Mouse (Mus musculus) CH12.LX (cell line): ENCODE results near the gene Scml2. TPM values are rescaled to one million over a fixed set of nuclear protein-coding genes. Genes with fewer than 3 reads are reported as not detected.
"Not testable (repeated sequence)": the region's sequence is repeated elsewhere in the genome, so short reads cannot be mapped to it uniquely, and the experiment has no call there.

Experiments used
- DNase-seq: peaks from one replicate; pipeline ENCODE4 v3.0.0-alpha.2; 2013; ENCODE audit errors: extremely low read depth
- H3K27ac ChIP-seq: 2 replicates; pipeline ENCODE4 v1.5.1; 2012; ENCODE audit warnings: low read depth, mild to moderate bottlenecking, control low read depth, moderate library complexity; ENCODE audit not compliant: insufficient read depth
- H3K27me3 ChIP-seq: replicated peaks from 2 replicates; pipeline ENCODE3; 2012; ENCODE audit warnings: inconsistent platforms
- H3K36me3 ChIP-seq, 2 experiments: replicated peaks in 1 of 2; 2 replicates each; pipeline versions ENCODE3 to v1.6.1; 2012; ENCODE audit warnings: inconsistent platforms in 1 of 2, low read length in 1 of 2, mild to moderate bottlenecking in 1 of 2, mixed read lengths in 1 of 2, moderate library complexity in 1 of 2; ENCODE audit not compliant: control insufficient read depth in 1 of 2, insufficient read depth in 1 of 2
- H3K4me1 ChIP-seq, 2 experiments: 2 replicates each; pipeline ENCODE4 v1.6.1; 2012; ENCODE audit warnings: inconsistent platforms in 1 of 2, moderate library complexity in 1 of 2; ENCODE audit not compliant: insufficient read depth in 2 of 2, control insufficient read depth in 1 of 2
- H3K4me2 ChIP-seq: 2 replicates; pipeline ENCODE4 v1.6.1; 2012; ENCODE audit warnings: low read depth, mild to moderate bottlenecking, control low read depth; ENCODE audit not compliant: poor library complexity, insufficient read depth, severe bottlenecking
- H3K4me3 ChIP-seq, 3 experiments: fragments of 150-350 bp in 1 of 3; sonication (generic) in 1 of 3; replicated peaks in 1 of 3; 2 replicates each; pipeline versions ENCODE3 to v1.5.1; 2011 to 2012; ENCODE audit warnings: low read depth in 2 of 3, low read length in 2 of 3, mild to moderate bottlenecking in 2 of 3, moderate library complexity in 2 of 3, control low read depth in 1 of 3, improper control_type of control experiment in 1 of 3, inconsistent platforms in 1 of 3, mixed read lengths in 1 of 3; ENCODE audit not compliant: poor library complexity in 1 of 3
- H3K79me2 ChIP-seq: replicated peaks from 2 replicates; pipeline ENCODE4 v1.6.1; 2012; ENCODE audit warnings: mild to moderate bottlenecking, moderate library complexity; ENCODE audit not compliant: control insufficient read depth, poor library complexity, insufficient read depth, severe bottlenecking; ENCODE audit errors: extremely low read depth
- H3K9ac ChIP-seq: 2 replicates; pipeline ENCODE4 v1.6.1; 2012; ENCODE audit warnings: low read depth, mild to moderate bottlenecking, control low read depth, moderate library complexity; ENCODE audit not compliant: insufficient read depth
- H3K9me3 ChIP-seq: replicated peaks from 2 replicates; pipeline ENCODE3; 2012; ENCODE audit warnings: low read length, inconsistent platforms, mixed read lengths
- BHLHE40 ChIP-seq: IDR thresholded peaks from 2 replicates; pipeline ENCODE4 v1.6.1; 2011; ENCODE audit warnings: mild to moderate bottlenecking, low read depth, low read length, improper control_type of control experiment
- CHD1 ChIP-seq: IDR thresholded peaks from 2 replicates; pipeline ENCODE4 v1.6.1; 2012; ENCODE audit warnings: low read depth, low read length, improper control_type of control experiment, inconsistent platforms
- CTCF ChIP-seq, 2 experiments: IDR thresholded peaks in 1 of 2; conservative IDR thresholded peaks in 1 of 2; 2 replicates each; pipeline ENCODE4 v1.5.1; 2011 to 2012; ENCODE audit warnings: low read depth in 2 of 2, low read length in 2 of 2, improper control_type of control experiment in 1 of 2, inconsistent platforms in 1 of 2, mild to moderate bottlenecking in 1 of 2, moderate library complexity in 1 of 2
- E2F4 ChIP-seq: IDR thresholded peaks from 2 replicates; pipeline ENCODE4 v1.6.1; 2011; ENCODE audit warnings: low read depth, low read length, improper control_type of control experiment; ENCODE audit not compliant: insufficient replicate concordance
- HCFC1 ChIP-seq: IDR thresholded peaks from 2 replicates; pipeline ENCODE4 v1.6.1; 2012; ENCODE audit warnings: low read depth, mild to moderate bottlenecking, inconsistent platforms, low read length, improper control_type of control experiment
- JUND ChIP-seq: conservative IDR thresholded peaks from 2 replicates; pipeline ENCODE4 v1.6.1; 2011; ENCODE audit warnings: low read depth, low read length, improper control_type of control experiment
- MAFK ChIP-seq: IDR thresholded peaks from 2 replicates; pipeline ENCODE4 v1.6.1; 2011; ENCODE audit warnings: low read length, improper control_type of control experiment; ENCODE audit not compliant: insufficient replicate concordance
- MAX ChIP-seq: IDR thresholded peaks from 2 replicates; pipeline ENCODE4 v1.6.1; 2011; ENCODE audit warnings: low read length, improper control_type of control experiment
- MEF2A ChIP-seq: IDR thresholded peaks from 2 replicates; pipeline ENCODE4 v1.6.1; 2014; ENCODE audit warnings: low read depth, mild to moderate bottlenecking, inconsistent platforms, low read length, improper control_type of control experiment, borderline replicate concordance
- MYC ChIP-seq: IDR thresholded peaks from 2 replicates; pipeline ENCODE4 v1.6.1; 2011; ENCODE audit warnings: low read depth, mild to moderate bottlenecking, improper control_type of control experiment, low read length
- POLR2A ChIP-seq: IDR thresholded peaks from 2 replicates; pipeline ENCODE4 v1.6.1; 2011; ENCODE audit warnings: low read depth, mild to moderate bottlenecking, improper control_type of control experiment, low read length
- RAD21 ChIP-seq: IDR thresholded peaks from 2 replicates; pipeline ENCODE4 v1.6.1; 2011; ENCODE audit warnings: low read depth, mild to moderate bottlenecking, low read length, improper control_type of control experiment, moderate library complexity
- RCOR1 ChIP-seq: conservative IDR thresholded peaks from 2 replicates; pipeline ENCODE4 v1.6.1; 2012; ENCODE audit warnings: low read depth, mild to moderate bottlenecking, inconsistent platforms, low read length, improper control_type of control experiment
- SIN3A ChIP-seq: IDR thresholded peaks from 2 replicates; pipeline ENCODE4 v1.6.1; 2012; ENCODE audit warnings: low read length, improper control_type of control experiment, inconsistent platforms
- SMC3 ChIP-seq: IDR thresholded peaks from 2 replicates; pipeline ENCODE4 v1.6.1; 2011; ENCODE audit warnings: low read depth, low read length, improper control_type of control experiment
- USF2 ChIP-seq: conservative IDR thresholded peaks from 2 replicates; pipeline ENCODE4 v1.6.1; 2011; ENCODE audit warnings: low read depth, low read length, improper control_type of control experiment
- ZKSCAN1 ChIP-seq: IDR thresholded peaks from 2 replicates; pipeline ENCODE4 v1.6.1; 2012; ENCODE audit warnings: low read depth, inconsistent platforms, low read length, improper control_type of control experiment, borderline replicate concordance
- ZNF384 ChIP-seq: IDR thresholded peaks from 2 replicates; pipeline ENCODE4 v1.6.1; 2012; ENCODE audit warnings: low read depth, low read length, improper control_type of control experiment, inconsistent platforms
- dilution Hi-C: fragments of 300-500 bp; cut with MboI; formaldehyde crosslinking; loops from 2 replicates; pipeline ENCODE4 v1.14.3; 2020; ENCODE audit warnings: low sequenced_read_pairs; ENCODE audit not compliant: extremely low pct_unique_long_range_greater_than_20kb, extremely low pct_ligation_motif_present
- in situ Hi-C: fragments of 300-500 bp; cut with MboI; formaldehyde crosslinking; loops from 3 replicates; pipeline ENCODE4 v1.14.3; 2019; ENCODE audit warnings: low sequenced_read_pairs, low pct_ligation_motif_present, low pct_unique_long_range_greater_than_20kb, mixed read lengths
- polyA plus RNA-seq: library from polyadenylated mRNA; unstranded; fragments of >175 nt; gene quantifications from 2 replicates; pipeline ENCODE4 v1.2.1, GENCODE M21; 2012; ENCODE audit warnings: low read depth; ENCODE audit not compliant: insufficient read length
- total RNA-seq, 2 experiments: library from RNA; depleted of rRNA; stranded (reverse); fragments of 300-350 nt in 1 of 2; fragments of >200 nt in 1 of 2; gene quantifications; 2 replicates each; pipeline ENCODE4 v1.2.3; 2012 to 2014

The Scml2 gene
- total and polyA plus RNA-seq, 3 experiments, result 0.17 TPM; not detected in 2

GRCm38 (mm10) chrX:161163069-161163416 is 46.0 kb downstream of the Scml2 start:
- DNase-seq, result no peak
- Histone ChIP-seq H3K9ac (no peak overlapping the region), H3K9me3 (no peaks in the 10 kb centered on the region)
- TF ChIP-seq MAFK (no peak), MEF2A (no peak), MYC (no peak), BHLHE40 (no peak), E2F4 (no peak), POLR2A (no peak), ZKSCAN1 (no peak), HCFC1 (no peak), CHD1 (no peak), ZNF384 (no peak), USF2 (no peak), JUND (no peak), CTCF (conservative IDR thresholded peaks at IDR 0.05 in 1 of 2, IDR thresholded peaks at IDR 0.05 in 1 of 2; ENCODE audit: low read depth in 2 of 2, low read length in 2 of 2) (no peak), SIN3A (no peak), RAD21 (no peak), SMC3 (no peak), RCOR1 (no peak), MAX (no peak)
- TF ChIP-seq, all 38 proteins: peak for 0
- Histone ChIP-seq H3K79me2 (no peaks in the 10 kb centered on the region), H3K27ac (no peak overlapping the region), H3K4me3 (no peak overlapping the region), H3K36me3 (no peaks in the 10 kb centered on the region), H3K4me1 (no peaks in the 10 kb centered on the region), H3K4me2 (no peak overlapping the region), H3K27me3 (no peaks in the 10 kb centered on the region)
- dilution Hi-C loops, result no loop called here
- in situ Hi-C loops, result no loop called here

DNA sequence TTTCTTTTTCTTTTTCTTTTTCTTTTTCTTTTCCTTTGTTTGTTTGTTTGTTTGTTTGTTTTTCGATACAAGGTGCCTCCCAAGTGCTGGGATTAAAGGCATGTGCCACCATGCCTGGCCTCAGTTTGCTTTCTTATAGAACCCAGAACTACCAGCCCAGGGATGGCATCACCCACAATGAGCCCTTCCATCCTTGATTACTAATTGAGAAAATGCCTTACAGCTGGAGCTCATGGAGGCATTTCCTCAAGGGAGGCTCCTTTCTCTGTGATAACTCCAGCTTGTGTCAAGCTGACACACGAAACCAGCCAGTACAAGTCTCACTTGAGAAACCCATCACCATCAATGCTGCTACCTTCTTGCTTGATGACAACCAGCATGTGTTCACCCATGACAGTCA is 170.2 kb downstream of the Scml2 start, which contains the start of gene Gm15262:
Gene Gm15262, plus strand, starts transcription at position 301 of the 400 bp plus-strand sequence.
- dilution Hi-C loops, in situ Hi-C loops, H3K27me3 ChIP-seq: not testable (repeated sequence)

More for the DNA sequence above, 170.2 kb downstream of the Scml2 start, which contains the start of gene Gm15262:
- not testable (repeated sequence) for H3K9me3 ChIP-seq, H3K4me2 ChIP-seq, H3K27ac ChIP-seq, H3K36me3 ChIP-seq, H3K4me1 ChIP-seq, H3K79me2 ChIP-seq, H3K4me3 ChIP-seq, DNase-seq, H3K9ac ChIP-seq

Other genes starting within 250 kb of the Scml2 start
- 0.08 TPM in 1 of 2 replicates, not detected in the other for gene Gja6, start 210.1 kb upstream of the Scml2 start, total RNA-seq (2012; rRNA removed)
- 0.35 TPM in 1 of 2 replicates, not detected in the other for gene Gja6, start 210.1 kb upstream of the Scml2 start, total RNA-seq (2014; rRNA removed)
- gene Gja6, start 210.1 kb upstream of the Scml2 start, polyA plus RNA-seq, result not detected in 2 replicates
- 0.17 and 0.25 TPM in 2 replicates for gene Cdkl5, start 122.5 kb upstream of the Scml2 start, total RNA-seq (2012; rRNA removed)
- gene Cdkl5, start 122.5 kb upstream of the Scml2 start, total RNA-seq (2014; rRNA removed), result 0.54 and 0.63 TPM in 2 replicates
- gene Cdkl5, start 122.5 kb upstream of the Scml2 start, polyA plus RNA-seq, result 0.29 and 0.30 TPM in 2 replicates
- not detected in 2 replicates for gene Gm15262, start 170.3 kb downstream of the Scml2 start, total RNA-seq (2012; rRNA removed)
- gene Gm15262, start 170.3 kb downstream of the Scml2 start, total RNA-seq (2014; rRNA removed), result not detected in 2 replicates
- gene Gm15262, start 170.3 kb downstream of the Scml2 start, polyA plus RNA-seq, result not detected in 2 replicates